Mouse (Mus musculus) heart, adult 9 months (tissue): ENCODE results near the gene Sh2d7.
"Not testable (repeated sequence)": the region's sequence is repeated elsewhere in the genome, so short reads cannot be mapped to it uniquely, and the experiment has no call there.

ENCODE experiments used
- DNase-seq, 2 experiments: peaks; one replicate each; pipeline ENCODE4 v3.0.0; 2022; ENCODE audit warnings: low spot score in 2 of 2

Sh2d7 gene

DNA sequence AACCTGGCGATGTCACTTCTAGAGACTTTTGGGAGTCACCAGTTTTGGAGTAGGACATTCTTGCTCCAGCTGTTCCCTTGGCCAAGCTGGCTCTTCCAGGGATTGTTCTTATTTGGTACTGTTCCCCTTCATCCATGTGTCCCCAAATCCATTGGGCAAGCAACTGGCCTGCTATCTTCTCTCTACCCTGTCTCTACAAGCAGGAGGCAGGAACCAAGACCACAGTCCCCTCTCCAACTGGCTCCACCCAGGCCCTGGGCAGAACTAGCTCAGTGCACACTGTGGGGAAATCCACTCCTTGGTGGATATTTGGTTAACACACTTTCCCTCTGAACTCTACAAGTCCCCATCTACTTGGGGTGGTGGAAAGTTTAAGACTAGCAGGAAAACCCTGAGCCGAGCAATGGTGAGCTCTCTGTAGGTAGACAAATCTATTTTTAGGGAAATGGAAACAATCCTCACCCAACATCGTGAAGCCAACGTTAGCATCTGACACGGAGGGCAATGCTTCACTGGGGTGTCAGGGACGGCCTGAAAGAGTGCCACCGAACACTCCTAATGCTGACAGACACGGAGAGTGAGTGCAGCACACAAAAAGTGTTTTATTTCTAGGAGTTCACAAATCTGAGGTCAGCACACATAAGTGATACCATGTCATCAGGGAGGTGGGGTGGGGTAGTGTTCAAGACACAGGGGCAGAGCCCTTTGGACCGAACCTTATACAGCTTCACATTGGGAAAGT lies 5.6 kb downstream of the Sh2d7 start:
- no peak for DNase-seq

DNA sequence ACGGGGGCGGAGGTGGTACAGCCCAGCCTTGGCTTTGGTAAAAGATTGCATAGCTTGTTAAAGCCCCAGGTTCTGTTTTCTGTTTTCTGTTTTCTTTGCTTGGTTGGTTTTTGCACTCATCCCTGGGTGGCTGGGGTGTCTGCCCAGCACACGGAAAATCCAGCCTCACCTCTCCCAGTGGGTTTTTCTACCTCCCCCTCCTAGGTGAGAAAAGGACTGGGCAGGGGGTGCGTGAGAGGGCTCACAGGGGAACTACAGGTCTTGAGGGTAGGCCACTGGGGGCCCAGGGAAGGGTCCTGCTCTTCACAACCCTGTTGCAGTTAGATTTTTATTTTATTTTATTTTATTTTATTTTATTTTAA lies 6.2 kb downstream of the Sh2d7 start:
- DNase-seq = no peak

DNA sequence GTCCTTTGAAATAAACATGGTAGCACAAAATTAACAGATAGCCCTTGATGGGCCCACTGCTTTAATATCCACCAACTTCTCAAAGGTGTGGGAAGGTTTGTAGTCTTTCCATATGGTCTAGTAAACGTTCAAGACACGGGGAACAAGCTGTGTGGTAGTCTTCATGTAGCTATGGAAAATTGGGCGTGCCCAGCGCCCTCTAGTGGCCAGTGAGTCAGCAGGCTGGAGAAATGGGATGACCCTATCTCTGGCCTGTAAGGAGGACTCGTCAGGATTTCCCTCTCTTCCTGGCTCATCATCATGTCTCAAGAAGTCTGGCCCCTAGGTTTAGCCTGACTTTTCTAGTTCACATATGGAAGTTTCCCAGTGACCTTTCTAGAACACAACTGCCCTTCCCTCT lies 8.8 kb downstream of the Sh2d7 start:
- peak in 1 of 2 experiments; percentile 28 for DNase-seq

DNA sequence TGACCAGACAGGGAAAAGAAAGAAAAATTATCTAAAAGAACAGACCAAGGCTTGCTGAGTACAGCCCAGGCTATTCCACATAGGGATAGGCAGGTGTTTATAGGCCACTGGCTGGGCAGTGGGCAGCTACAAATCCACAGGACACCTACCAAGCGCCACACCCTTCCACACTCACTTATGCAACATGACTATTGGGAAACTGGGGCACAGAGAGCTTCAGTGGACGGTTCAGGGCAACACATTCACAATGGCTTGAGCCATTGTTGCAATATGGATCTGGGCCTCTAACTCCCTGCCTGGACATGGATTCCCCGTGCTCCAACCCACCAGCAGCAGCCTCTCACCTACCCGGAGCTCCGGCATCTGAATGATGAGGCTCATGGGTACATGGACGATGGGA lies 10.6 kb downstream of the Sh2d7 start:
- DNase-seq = no peak

DNA sequence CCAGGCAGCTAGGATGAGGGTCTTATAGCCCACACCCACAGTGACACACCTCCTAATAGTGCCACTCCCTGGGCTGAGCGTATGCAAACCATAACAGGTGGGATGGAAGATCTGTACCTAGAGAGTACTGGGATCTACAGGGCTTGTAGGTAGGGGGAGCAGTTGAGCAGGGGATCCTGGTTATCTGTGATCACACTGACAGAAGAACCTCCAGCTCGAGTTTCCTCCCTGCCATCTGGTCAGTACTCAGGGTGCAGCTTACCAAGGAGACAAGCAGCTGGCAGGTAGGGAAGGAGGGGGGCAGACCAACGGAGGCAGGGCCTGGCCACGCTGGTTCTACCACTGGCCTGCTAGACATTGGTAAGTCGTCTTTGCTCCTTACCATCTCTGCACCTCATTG lies 13.6 kb downstream of the Sh2d7 start:
- DNase-seq = no peak

DNA sequence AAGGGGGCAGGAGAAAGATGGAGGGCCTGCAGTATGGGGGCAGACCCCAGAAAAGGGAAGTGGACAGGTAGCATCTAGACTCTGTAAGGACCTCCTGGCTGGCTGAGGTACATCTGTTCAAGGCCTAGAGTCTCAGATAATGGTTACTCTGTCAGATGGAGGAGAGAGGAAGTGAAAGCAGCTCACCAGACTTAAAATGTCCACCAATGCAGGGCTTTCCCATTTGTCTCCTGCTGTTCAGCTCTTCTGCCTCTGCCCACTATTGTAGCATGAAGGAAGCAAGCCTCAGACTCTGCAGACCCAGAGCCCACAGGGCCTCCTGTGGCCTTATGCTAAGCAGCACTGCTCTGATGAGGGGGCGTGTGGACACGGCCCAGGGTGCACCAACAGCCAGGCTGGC lies 16.3 kb downstream of the Sh2d7 start:
- DNase-seq = no peak

DNA sequence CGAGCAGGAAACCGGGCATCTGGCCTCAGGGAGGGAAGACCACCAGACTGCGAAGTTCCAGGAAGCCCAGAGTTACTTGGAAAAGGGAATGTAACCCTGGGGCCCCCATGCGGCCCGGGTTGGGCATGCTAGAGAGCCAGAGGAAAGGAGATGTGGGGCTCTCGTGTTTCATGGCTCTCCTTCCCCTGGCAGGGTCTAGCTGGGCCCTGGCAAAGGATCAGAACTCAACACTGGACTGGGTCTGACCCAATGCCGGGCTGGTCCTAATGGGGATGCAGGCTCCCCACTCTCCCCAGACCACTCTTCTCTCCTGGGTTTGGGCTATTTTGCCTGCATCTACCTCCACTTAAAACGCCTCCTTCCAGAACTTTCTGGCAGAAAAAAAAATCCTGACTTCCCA lies 19.9 kb downstream of the Sh2d7 start:
- DNase-seq = no peak

DNA sequence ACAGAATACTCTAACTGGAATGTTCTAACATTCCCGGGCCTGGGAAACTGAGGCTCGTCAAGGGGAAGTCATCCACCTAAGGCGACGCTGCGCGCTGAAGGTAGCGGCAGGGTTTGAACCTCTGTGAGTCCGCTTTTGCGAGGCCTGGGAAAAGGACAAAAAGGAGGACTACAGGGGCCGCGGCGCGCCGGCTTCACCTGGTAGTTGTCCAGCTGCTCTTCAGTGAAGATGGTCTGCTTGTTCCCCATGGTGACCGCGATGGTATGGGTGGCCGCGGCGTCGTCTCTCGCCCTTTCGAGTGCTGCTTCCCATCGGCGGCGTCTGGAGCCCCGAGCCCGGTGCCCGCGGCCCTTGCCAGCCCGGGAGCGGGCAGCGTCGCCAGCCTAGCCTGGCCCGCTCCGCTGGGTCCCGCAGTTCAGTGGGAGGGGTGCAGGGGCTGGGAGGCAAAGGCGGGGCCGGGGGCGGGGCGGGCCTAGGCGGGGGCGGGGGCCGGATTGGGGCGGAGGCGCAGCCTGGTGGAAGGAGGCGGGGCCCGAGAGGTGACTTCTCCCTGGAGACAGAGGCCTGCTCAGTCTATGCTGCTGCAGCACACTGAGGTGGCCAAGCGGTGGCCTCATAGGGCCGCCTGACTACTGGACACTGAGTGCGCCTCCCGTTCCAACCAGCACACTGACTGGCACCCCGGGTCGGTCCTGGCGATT lies 21.1 kb downstream of the Sh2d7 start, which contains the start of gene Cib2:
Gene Cib2 (minus strand): TSS at position 448 of the 701 bp plus-strand sequence.
- peak; percentile 78 to 79 for DNase-seq

DNA sequence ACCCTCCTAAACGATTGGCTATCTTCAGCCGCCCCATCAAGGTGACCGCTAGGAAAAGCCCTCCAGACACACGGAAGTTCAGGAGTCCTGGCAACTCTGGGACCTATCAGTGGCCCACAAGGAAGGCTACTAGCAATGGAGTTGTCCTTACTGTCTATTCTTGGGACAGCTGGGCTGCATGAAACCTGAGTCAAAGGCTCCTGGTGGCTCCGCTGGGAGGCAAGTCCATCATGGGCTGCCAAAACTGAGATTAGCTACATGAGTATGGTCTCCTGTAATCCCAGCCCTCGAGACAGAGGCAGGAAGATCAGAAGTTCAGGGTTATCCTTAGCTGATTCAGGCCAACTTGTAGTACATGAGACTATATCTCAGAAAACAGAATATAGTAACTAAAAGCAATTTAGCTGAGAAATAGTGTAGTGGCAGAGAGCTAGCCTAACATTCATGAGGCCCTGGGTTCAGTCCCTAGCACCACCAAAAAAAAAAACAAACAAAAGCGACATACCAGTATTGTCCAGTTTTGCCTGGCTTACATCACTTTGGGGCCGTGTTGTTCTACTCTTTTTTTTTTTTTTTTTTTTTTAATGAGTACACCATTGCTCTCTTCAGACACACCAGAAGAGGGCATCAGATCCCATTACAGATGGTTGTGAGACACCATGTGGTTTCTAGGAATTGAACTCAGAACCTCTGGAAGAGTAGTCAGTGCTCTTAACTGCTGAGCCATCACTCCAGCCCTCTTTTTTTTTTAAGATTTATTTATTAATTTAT lies 22.2 kb downstream of the Sh2d7 start:
- DNase-seq = no peak

DNA sequence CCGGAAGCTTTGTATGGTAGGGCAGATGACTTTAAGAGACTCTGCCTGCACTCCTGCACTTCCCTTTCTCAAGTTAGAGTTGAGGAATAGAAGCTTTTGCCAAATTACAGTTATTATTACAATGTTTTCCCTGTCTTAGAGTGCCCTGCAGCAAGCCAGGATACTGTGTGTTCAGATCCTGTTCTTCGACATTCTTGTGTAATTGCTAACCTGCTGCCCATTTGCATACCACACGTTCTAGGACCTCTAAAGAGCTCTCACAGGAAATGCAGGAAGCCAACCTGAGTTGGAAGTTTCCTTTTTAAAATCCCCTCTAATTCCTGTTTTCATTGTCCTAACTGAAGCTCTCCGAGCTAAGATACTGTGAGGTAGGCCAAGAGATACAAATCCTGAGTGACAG lies 28.2 kb downstream of the Sh2d7 start:
- no peak for DNase-seq

DNA sequence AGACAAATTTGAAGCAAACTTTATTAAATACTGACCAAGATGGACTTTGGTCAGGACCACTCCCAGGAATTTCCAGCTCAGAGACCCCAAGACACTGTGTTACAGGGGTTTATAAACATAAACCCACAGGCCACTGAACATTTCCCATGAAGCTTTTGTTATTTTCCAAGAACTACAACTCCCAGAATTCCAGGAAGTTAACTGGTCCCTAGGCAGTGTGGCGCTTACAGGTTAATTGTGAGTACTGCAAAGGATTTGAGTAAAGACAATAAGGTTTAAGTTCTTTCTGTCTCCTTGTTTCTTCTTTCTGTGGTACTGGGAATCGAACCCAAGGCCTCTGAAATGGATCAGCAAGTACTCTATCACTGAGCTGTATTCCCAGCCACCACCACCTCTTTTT lies 29.9 kb downstream of the Sh2d7 start:
- DNase-seq = no peak

DNA sequence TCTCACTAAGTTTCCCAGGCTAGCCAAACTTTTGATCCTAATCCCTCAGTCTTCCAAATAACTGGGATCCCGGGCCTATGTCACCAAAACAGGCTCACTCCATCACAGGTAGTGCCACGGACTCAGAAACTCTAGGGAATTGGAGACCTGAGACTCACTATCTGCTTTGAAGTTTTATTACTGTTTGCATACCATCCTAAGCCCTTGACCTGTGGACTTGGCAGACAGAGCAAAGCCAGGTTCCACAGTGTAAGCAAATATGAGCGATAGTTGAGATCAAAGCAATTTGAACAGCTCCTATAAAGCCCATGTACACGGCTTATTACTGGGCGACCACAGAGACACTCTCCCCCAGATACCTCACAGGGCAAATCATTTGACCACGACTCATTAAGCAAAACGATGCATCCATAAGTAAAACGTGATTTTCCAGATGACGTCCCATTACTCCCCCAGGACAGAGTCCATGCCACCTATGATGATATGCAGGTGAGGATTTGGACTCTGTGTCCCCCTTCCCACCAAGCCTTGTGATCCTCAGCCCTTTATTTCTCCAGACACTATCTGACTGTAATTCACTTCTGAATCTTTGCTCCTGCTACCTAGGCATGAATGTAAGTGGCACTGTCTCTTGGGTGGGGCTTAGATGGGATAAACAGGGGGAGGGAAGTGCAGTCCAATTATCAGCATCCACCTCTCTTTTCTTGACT lies 32.5 kb downstream of the Sh2d7 start:
- DNase-seq = no peak

DNA sequence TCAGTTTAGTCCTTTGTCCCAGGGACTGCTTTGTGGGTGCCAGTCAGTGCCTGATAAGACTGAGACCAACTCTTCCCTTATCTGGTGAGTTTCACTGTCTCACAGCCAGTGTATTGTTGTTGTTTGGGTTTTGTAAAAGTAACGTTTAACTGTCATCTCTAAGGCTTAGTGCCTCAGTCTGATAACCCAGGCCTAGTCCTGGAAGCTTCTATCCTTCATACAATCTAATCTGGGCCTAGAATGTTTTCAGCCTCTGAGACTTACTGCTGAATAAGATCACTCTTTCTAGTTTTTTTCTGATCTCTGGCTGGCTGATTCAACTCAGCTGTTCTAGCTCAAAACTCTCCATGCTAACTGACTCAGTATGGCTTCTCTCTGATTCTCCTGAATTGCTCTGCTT lies 44.9 kb downstream of the Sh2d7 start:
- DNase-seq = no peak

DNA sequence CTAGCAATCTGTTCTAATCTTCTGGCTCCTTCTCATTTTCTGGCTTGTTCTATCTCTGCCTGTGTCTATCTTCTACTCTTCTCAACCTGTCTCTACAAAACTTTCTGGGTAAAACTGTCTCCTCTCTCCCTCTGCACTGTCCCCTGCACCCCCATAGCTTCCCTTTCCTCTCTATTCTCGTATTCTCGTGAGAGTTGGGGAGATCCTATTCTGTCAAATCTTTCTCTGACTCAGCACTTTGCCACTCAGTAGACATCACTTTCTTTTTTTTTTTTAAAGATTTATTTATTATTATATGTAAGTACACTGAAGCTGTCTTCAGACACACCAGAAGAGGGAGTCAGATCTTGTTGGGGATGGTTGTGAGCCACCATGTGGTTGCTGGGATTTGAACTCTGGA lies 45.3 kb downstream of the Sh2d7 start:
- DNase-seq = not testable (repeated sequence)

DNA sequence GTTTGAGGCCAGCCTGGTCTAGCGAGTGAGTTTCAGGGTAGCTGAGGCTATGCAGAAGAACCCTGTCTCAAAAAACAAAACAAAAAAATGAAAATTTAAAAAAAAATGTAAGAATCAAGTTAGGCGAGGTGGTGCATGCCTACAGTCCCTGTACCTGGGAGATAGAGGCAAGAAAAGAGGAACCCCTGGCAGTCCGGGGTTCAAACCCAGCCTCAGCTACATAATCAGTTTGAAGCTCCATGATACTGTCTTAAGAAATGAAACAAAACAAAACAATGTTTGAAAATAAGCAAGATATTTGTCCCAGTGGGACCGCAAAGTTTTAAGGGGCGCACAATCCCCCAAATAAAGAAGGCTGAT lies 47.0 kb downstream of the Sh2d7 start:
- DNase-seq = no peak

DNA sequence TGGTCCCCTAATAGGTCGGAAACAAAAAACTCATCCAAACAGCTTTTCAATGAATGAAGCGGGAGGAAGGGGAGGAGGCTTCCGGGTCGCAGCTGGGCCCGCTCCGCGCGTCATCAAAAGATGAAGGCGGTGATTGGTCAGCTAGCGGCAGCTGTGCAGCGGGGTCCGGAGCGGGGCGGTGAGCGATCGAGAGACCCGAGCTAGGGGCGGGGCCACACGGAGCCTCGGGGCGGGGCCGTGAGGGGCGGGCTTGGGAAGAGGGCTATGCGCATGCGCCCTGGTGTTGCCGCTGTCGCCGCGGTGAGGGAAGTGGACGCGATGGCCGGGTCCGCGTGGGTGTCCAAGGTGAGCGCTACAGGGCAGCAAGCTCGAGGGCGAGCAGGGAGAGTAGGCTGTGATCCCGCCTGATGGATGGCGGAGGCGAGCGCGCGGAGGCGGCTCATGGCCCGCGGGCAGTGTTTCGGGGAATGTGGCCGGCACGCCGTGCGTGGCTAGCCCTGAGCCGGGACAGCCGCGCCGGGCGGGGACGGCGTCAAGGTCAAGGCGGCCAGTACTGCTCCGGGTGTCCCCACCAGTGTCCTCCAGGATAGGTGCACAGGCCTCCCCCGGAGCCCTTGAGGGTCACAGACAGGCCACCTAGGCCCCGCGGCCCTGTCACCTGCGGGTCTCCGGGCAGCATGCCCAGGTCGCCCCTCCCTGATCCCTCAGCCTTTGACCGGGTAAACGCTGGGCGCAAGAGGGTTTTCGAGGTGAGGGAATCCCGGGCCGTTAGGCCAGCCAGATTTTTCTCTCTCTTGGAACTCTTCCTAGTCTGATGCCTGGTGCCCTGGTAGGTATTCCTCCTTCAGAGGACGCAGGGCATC lies 47.6 kb downstream of the Sh2d7 start, which contains the start of gene Idh3a:
Gene Idh3a (plus strand): TSS at position 136 of the 863 bp plus-strand sequence.
- DNase-seq = peak; percentile 97 to 98

DNA sequence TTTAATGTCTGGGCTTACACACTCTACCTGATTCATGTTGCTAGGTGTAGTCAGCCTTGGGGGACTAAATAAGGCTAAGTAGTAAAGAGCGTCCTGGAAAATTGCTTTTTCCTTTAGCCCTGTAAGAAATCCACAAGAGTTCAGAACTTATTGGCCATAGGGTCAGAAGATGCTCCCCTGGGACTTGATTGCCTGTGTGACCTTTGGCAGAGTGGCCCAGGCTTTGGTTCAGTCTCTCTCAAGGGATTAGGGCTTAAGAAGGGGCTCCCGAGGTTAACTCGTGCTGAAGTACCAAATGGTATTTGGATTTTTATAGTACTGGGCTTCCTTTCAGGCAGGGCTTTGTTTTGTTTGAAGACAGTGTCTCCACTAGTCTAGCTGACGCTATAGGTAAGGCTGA lies 49.1 kb downstream of the Sh2d7 start:
- DNase-seq = no peak

DNA sequence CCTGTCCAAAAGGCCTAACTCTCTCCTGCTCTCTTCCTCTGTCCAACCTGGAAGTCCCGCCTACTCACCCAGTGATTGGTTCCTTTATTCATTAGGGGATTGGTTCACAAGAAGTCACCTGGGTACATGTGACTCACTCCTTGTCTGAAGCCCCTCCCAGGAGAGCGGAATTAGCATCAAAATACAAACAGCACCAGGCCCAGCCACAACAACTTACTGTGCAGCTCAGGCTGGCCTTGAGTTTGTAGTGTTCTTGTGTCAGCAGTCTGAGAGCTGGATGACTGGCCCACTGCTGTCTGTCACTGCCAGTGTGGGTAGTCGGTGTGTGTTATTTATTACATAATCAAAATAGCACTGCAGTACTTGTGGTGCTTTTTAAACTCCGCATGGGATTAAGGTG lies 54.9 kb downstream of the Sh2d7 start:
- DNase-seq = not testable (repeated sequence)
